Mouse (Mus musculus) megakaryocyte, embryonic 14.5 days (primary cell): Measurements from ENCODE around the gene B3galt6. TPM values are rescaled to one million over a fixed set of nuclear protein-coding genes. Genes with fewer than 3 reads are reported as not detected.

Experiments
- H3K27me3 ChIP-seq: replicated peaks from 2 replicates; pipeline ENCODE3; 2012; ENCODE audit warnings: inconsistent platforms
- H3K36me3 ChIP-seq: replicated peaks from 2 replicates; pipeline ENCODE3; 2012; ENCODE audit warnings: low read length, inconsistent platforms, mixed read lengths
- H3K4me1 ChIP-seq: 2 replicates; pipeline ENCODE4 v1.6.1; 2012; ENCODE audit warnings: inconsistent platforms
- H3K4me3 ChIP-seq: replicated peaks from 2 replicates; pipeline ENCODE3; 2012; ENCODE audit warnings: moderate library complexity, mild to moderate bottlenecking, inconsistent platforms
- H3K9me3 ChIP-seq: 2 replicates; pipeline ENCODE4 v1.6.1; 2012; ENCODE audit warnings: inconsistent platforms
- FLI1 ChIP-seq: IDR thresholded peaks from 2 replicates; pipeline ENCODE4 v1.6.1; 2012; ENCODE audit warnings: low read length, inconsistent platforms, mixed read lengths
- GATA1 ChIP-seq: IDR thresholded peaks from 3 replicates; pipeline ENCODE4 v1.6.1; 2012; ENCODE audit warnings: mixed read lengths, low read length, inconsistent platforms, borderline replicate concordance
- polyA plus RNA-seq: library from polyadenylated mRNA; stranded (reverse); fragments of >175 nt; gene quantifications from 2 replicates; pipeline ENCODE4 v1.2.3, GENCODE M21; 2012; ENCODE audit warnings: low replicate concordance; ENCODE audit not compliant: insufficient read depth

The B3galt6 gene
- polyA plus RNA-seq, 1 experiment, result 3.3 TPM

GRCm38 (mm10) chr4:155964396-155964795, 28.1 kb downstream of the B3galt6 start:
- Histone ChIP-seq H3K4me1 (peaks cover 29% of the 10 kb centered on the region), H3K36me3 (peaks cover 76% of the 10 kb centered on the region), H3K27me3 (no peaks in the 10 kb centered on the region), H3K9me3 (no peaks in the 10 kb centered on the region), H3K4me3 (no peak overlapping the region)
- no peak for TF ChIP-seq FLI1
- no peak for TF ChIP-seq GATA1

- peaks cover 32% of the 10 kb centered on the region for H3K4me1 ChIP-seq
- H3K36me3 ChIP-seq, result peaks cover 74% of the 10 kb centered on the region
- no peaks in the 10 kb centered on the region for H3K27me3 ChIP-seq
- TF ChIP-seq FLI1 (no peak), GATA1 (no peak)
- no peaks in the 10 kb centered on the region for H3K9me3 ChIP-seq
- H3K4me3 ChIP-seq, result peak overlapping the region; percentile 91
Observed at GRCm38 (mm10) chr4:155963106-155963505, 29.3 kb downstream of the B3galt6 start.

- Histone ChIP-seq H3K9me3 (no peaks in the 10 kb centered on the region), H3K27me3 (no peaks in the 10 kb centered on the region), H3K4me1 (peaks cover 32% of the 10 kb centered on the region), H3K36me3 (peaks cover 79% of the 10 kb centered on the region), H3K4me3 (peak within 1 kb of the TSS; percentile 91)
- TF ChIP-seq GATA1 (no peak), FLI1 (no peak)
Observed at GRCm38 (mm10) chr4:155962167-155962971, 30.1 kb downstream of the B3galt6 start, which contains the start of gene C1qtnf12. C1qtnf12 (plus strand) TSS chr4:155962318.

GRCm38 (mm10) chr4:155959275-155959674, 33.2 kb downstream of the B3galt6 start:
- no peak overlapping the region for H3K4me3 ChIP-seq
- H3K36me3 ChIP-seq, result peaks cover 75% of the 10 kb centered on the region
- TF ChIP-seq FLI1 (no peak), GATA1 (no peak)
- no peaks in the 10 kb centered on the region for H3K9me3 ChIP-seq
- H3K4me1 ChIP-seq, result peaks cover 32% of the 10 kb centered on the region
- no peaks in the 10 kb centered on the region for H3K27me3 ChIP-seq

GRCm38 (mm10) chr4:155955491-155955890, 37.0 kb downstream of the B3galt6 start:
- H3K9me3 ChIP-seq, result no peaks in the 10 kb centered on the region
- no peak overlapping the region for H3K4me3 ChIP-seq
- peaks cover 4% of the 10 kb centered on the region for H3K4me1 ChIP-seq
- H3K36me3 ChIP-seq, result peaks cover 79% of the 10 kb centered on the region
- TF ChIP-seq FLI1 (no peak), GATA1 (no peak)
- no peaks in the 10 kb centered on the region for H3K27me3 ChIP-seq

GRCm38 (mm10) chr4:155947094-155947493, 45.4 kb downstream of the B3galt6 start:
- Histone ChIP-seq H3K4me1 (peaks cover 39% of the 10 kb centered on the region), H3K9me3 (no peaks in the 10 kb centered on the region), H3K27me3 (no peaks in the 10 kb centered on the region), H3K4me3 (no peak overlapping the region), H3K36me3 (peaks cover 62% of the 10 kb centered on the region)
- no peak for TF ChIP-seq GATA1
- TF ChIP-seq FLI1, result no peak

- H3K36me3 ChIP-seq, result peaks cover 34% of the 10 kb centered on the region
- TF ChIP-seq FLI1 (no peak), GATA1 (no peak)
Observed at GRCm38 (mm10) chr4:155944271-155944670, 48.2 kb downstream of the B3galt6 start.

GRCm38 (mm10) chr4:155943534-155944249, 48.8 kb downstream of the B3galt6 start, which contains the start of gene Ube2j2:
Ube2j2 (plus strand) TSS chr4:155943831.
- H3K4me3 ChIP-seq, result peak within 1 kb of the TSS; percentile 92
- H3K36me3 ChIP-seq, result peaks cover 28% of the 10 kb centered on the region
- no peaks in the 10 kb centered on the region for H3K9me3 ChIP-seq
- H3K4me1 ChIP-seq, result peaks cover 39% of the 10 kb centered on the region
- peak; percentile 98; the same call in 1 of the 2 replicates for TF ChIP-seq FLI1
- no peak for TF ChIP-seq GATA1
- peaks cover 10% of the 10 kb centered on the region for H3K27me3 ChIP-seq

More at GRCm38 (mm10) chr4:155944271-155944670, 48.2 kb downstream of the B3galt6 start:
- Histone ChIP-seq H3K9me3 (no peaks in the 10 kb centered on the region), H3K4me3 (peak overlapping the region; percentile 92), H3K27me3 (peaks cover 10% of the 10 kb centered on the region), H3K4me1 (peaks cover 39% of the 10 kb centered on the region)

- Histone ChIP-seq H3K9me3 (no peaks in the 10 kb centered on the region), H3K36me3 (peaks cover 21% of the 10 kb centered on the region), H3K27me3 (peaks cover 10% of the 10 kb centered on the region), H3K4me1 (peaks cover 37% of the 10 kb centered on the region), H3K4me3 (peak overlapping the region; percentile 92)
- no peak for TF ChIP-seq FLI1
- TF ChIP-seq GATA1, result no peak
Observed at GRCm38 (mm10) chr4:155943049-155943452, 49.4 kb downstream of the B3galt6 start.

Other genes starting within 250 kb of the B3galt6 start
- gene Atad3a, start 231.6 kb downstream of the B3galt6 start, polyA plus RNA-seq, result 11.3 and 20.5 TPM in 2 replicates
- gene Vwa1, start 218.0 kb downstream of the B3galt6 start, polyA plus RNA-seq, result 0.41 and 1.4 TPM in 2 replicates
- gene Tmem88b, start 206.8 kb downstream of the B3galt6 start, polyA plus RNA-seq, result 0.04 TPM in 1 of 2 replicates, not detected in the other
- not detected in 2 replicates for gene Ankrd65, start 202.2 kb downstream of the B3galt6 start, polyA plus RNA-seq
- gene Mrpl20, start 189.8 kb downstream of the B3galt6 start, polyA plus RNA-seq, result 10.2 and 29.9 TPM in 2 replicates
- 8.4 and 15.4 TPM in 2 replicates for gene Ccnl2, start 180.2 kb downstream of the B3galt6 start, polyA plus RNA-seq
- gene Aurkaip1, start 161.4 kb downstream of the B3galt6 start, polyA plus RNA-seq, result 60.6 and 341 TPM in 2 replicates
- gene Mxra8, start 153.0 kb downstream of the B3galt6 start, polyA plus RNA-seq, result 0.13 TPM in 1 of 2 replicates, not detected in the other
- 29.5 and 68.0 TPM in 2 replicates for gene Dvl1, start 145.2 kb downstream of the B3galt6 start, polyA plus RNA-seq
- 0.22 and 1.7 TPM in 2 replicates for gene Tas1r3, start 129.3 kb downstream of the B3galt6 start, polyA plus RNA-seq
- gene Cptp, start 123.2 kb downstream of the B3galt6 start, polyA plus RNA-seq, result 1.5 and 3.5 TPM in 2 replicates
- gene Ints11, start 123.1 kb downstream of the B3galt6 start, polyA plus RNA-seq, result 12.5 and 14.1 TPM in 2 replicates
- gene Pusl1, start 100.9 kb downstream of the B3galt6 start, polyA plus RNA-seq, result 99.4 and 450 TPM in 2 replicates
- gene Acap3, start 100.8 kb downstream of the B3galt6 start, polyA plus RNA-seq, result 33.2 and 58.6 TPM in 2 replicates
- 90.8 and 106 TPM in 2 replicates for gene Ube2j2, start 48.8 kb downstream of the B3galt6 start, polyA plus RNA-seq
- gene C1qtnf12, start 30.3 kb downstream of the B3galt6 start, polyA plus RNA-seq, result 30.2 and 64.1 TPM in 2 replicates
- gene Sdf4, start 223 bp upstream of the B3galt6 start, polyA plus RNA-seq, result 29.6 and 45.2 TPM in 2 replicates
- gene Tnfrsf4, start 21.2 kb upstream of the B3galt6 start, polyA plus RNA-seq, result 2.3 and 9.4 TPM in 2 replicates
- gene Tnfrsf18, start 33.5 kb upstream of the B3galt6 start, polyA plus RNA-seq, result 2.9 TPM in 1 of 2 replicates, not detected in the other
- not detected in 2 replicates for gene Ttll10, start 66.8 kb upstream of the B3galt6 start, polyA plus RNA-seq
- 1.6 and 2.1 TPM in 2 replicates for gene 9430015G10Rik, start 117.3 kb upstream of the B3galt6 start, polyA plus RNA-seq
- gene Rnf223, start 137.9 kb upstream of the B3galt6 start, polyA plus RNA-seq, result 0.83 and 1.3 TPM in 2 replicates
- 0.71 and 2.3 TPM in 2 replicates for gene Agrn, start 204.8 kb upstream of the B3galt6 start, polyA plus RNA-seq
- gene Isg15, start 208.2 kb upstream of the B3galt6 start, polyA plus RNA-seq, result 48.7 TPM in 1 of 2 replicates, not detected in the other
- 0.89 and 3.4 TPM in 2 replicates for gene AW011738, start 210.7 kb upstream of the B3galt6 start, polyA plus RNA-seq
- gene Perm1, start 223.2 kb upstream of the B3galt6 start, polyA plus RNA-seq, result not detected in 2 replicates
- gene Plekhn1, start 242.2 kb upstream of the B3galt6 start, polyA plus RNA-seq, result 16.1 and 21.9 TPM in 2 replicates
- gene Noc2l, start 243.4 kb upstream of the B3galt6 start, polyA plus RNA-seq, result 9.1 and 29.6 TPM in 2 replicates